Mouse (Mus musculus) heart, postnatal 0 days (tissue): Measurements from ENCODE around the gene Fut9.

Source experiments
- CTCF ChIP-seq: IDR thresholded peaks from 2 replicates; pipeline ENCODE4 v1.5.1; 2016; ENCODE audit warnings: antibody characterized with exemption, control low read depth, low read depth
- EP300 ChIP-seq: IDR thresholded peaks from 2 replicates; pipeline ENCODE4 v1.6.1; 2016; ENCODE audit warnings: antibody characterized with exemption, low read depth

GRCm38 (mm10) chr4:25628113-25628512 is 171.9 kb downstream of the Fut9 start:
- TF ChIP-seq CTCF: no peak
- no peak for TF ChIP-seq EP300
